Mouse (Mus musculus) liver, embryonic 14.5 days (tissue): Measurements from ENCODE around the gene Nop9. TPM values are rescaled to one million over a fixed set of nuclear protein-coding genes. Genes with fewer than 3 reads are reported as not detected.
A peak's percentile ranks its signal among the peaks of the same experiment; 100 is the strongest.

Experiments used
- ATAC-seq: fragments of 200-750 bp; cut with Nextera tagmentation; 2 replicates; pipeline ENCODE4 v1.8.0; 2017; ENCODE audit warnings: moderate number of reproducible peaks, mild to moderate bottlenecking, moderate library complexity; ENCODE audit not compliant: insufficient read depth
- DNase-seq, 3 experiments: peaks; one replicate each; pipeline ENCODE4 v3.0.0-alpha.2; 2012 to 2013; ENCODE audit warnings: low read depth in 3 of 3, low spot score in 3 of 3
- H3K27ac ChIP-seq: fragments of 300-500 bp; sonication (generic); 2 replicates; pipeline ENCODE4 v1.5.1; 2014; ENCODE audit warnings: moderate library complexity, mild to moderate bottlenecking, control low read depth, inconsistent platforms
- H3K27me3 ChIP-seq: fragments of 300-500 bp; sonication (generic); 2 replicates; pipeline ENCODE4 v1.6.1; 2014; ENCODE audit warnings: mild to moderate bottlenecking, low read length, moderate library complexity; ENCODE audit not compliant: control insufficient read depth, insufficient read depth
- H3K36me3 ChIP-seq: fragments of 300-500 bp; sonication (generic); replicated peaks from 2 replicates; pipeline ENCODE4 v1.6.1; 2014; ENCODE audit warnings: low read depth; ENCODE audit not compliant: control insufficient read depth, insufficient read depth
- H3K4me1 ChIP-seq, 2 experiments: fragments of 200-500 bp in 1 of 2; fragments of 300-500 bp in 1 of 2; sonication (generic) in 1 of 2; replicated peaks; 2 replicates each; pipeline ENCODE4 v1.6.1; 2012 to 2014; ENCODE audit warnings: antibody characterized with exemption in 1 of 2, inconsistent platforms in 1 of 2, low read length in 1 of 2; ENCODE audit not compliant: control insufficient read depth in 2 of 2, insufficient read depth in 2 of 2
- H3K4me2 ChIP-seq: fragments of 300-500 bp; sonication (generic); 2 replicates; pipeline ENCODE4 v1.6.1; 2014; ENCODE audit warnings: low read depth, mild to moderate bottlenecking, control low read depth, moderate library complexity
- H3K4me3 ChIP-seq, 2 experiments: fragments of 200-500 bp in 1 of 2; fragments of 300-500 bp in 1 of 2; sonication (generic) in 1 of 2; 2 replicates each; pipeline ENCODE4 v1.5.1; 2012 to 2014; ENCODE audit warnings: low read depth in 2 of 2, low read length in 2 of 2, mild to moderate bottlenecking in 2 of 2, control low read depth in 1 of 2, inconsistent platforms in 1 of 2, moderate library complexity in 1 of 2; ENCODE audit not compliant: insufficient read depth in 1 of 2
- H3K9ac ChIP-seq: fragments of 300-500 bp; sonication (generic); replicated peaks from 2 replicates; pipeline ENCODE4 v1.6.1; 2014; ENCODE audit warnings: mild to moderate bottlenecking, control low read depth, moderate library complexity
- H3K9me3 ChIP-seq: fragments of 300-500 bp; sonication (generic); 2 replicates; pipeline ENCODE4 v1.6.1; 2016; ENCODE audit warnings: low read length, mixed read lengths; ENCODE audit not compliant: control insufficient read depth
- CTCF ChIP-seq: IDR thresholded peaks from 2 replicates; pipeline ENCODE4 v1.5.1; 2016; ENCODE audit warnings: antibody characterized with exemption, low read depth, control low read depth
- EP300 ChIP-seq: IDR thresholded peaks from 2 replicates; pipeline ENCODE4 v1.6.1; 2016; ENCODE audit warnings: antibody characterized with exemption, low read depth
- WGBS: fragments of 180-500 bp; shearing (Covaris S2); extraction: QIAGEN DNeasy Blood & Tissue Kit; methylation state at CpG from one replicate; pipeline ENCODE4 v1.1.7; 2014; ENCODE audit not compliant: insufficient replicate concordance; 5-methylcytosine and 5-hydroxymethylcytosine counted together
- polyA plus RNA-seq, 2 experiments: library from polyadenylated mRNA; depleted of rRNA in 1 of 2; stranded (reverse) in 1 of 2; unstranded in 1 of 2; fragments of >200 nt; fragmentation: Nextera tagmentation in 1 of 2; extraction: Ambion mirVana in 1 of 2; gene quantifications; 2 replicates each; pipeline versions ENCODE4 v1.2.1 to v1.2.3; 2012 to 2014

Gene Nop9
- polyA plus RNA-seq, 2 experiments, result 13.2 to 20.8 TPM

DNA sequence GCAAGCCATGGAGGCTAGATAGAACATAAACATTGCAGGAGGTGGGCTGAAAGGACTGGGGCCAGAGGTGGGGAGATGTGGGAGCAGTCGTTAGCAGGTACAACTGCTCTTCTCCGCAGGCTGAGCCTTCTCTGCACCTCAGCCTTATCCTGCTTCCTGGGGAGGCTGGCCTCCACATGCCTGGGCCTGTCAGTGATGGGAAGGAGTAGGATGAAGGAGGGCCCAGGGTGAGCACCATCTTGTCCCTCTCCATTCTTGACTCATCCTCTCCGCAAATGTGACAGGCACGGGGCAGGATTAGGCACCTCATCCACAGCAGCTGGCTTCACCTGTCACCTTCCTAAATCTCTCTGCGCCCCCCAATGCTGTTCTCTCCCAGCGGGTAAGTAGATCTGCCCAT is 15.7 kb downstream of the Nop9 start, which contains the start of gene Ltb4r2:
TSS of gene Ltb4r2 (plus strand) at position 266 of the 400 bp plus-strand sequence.
- Histone ChIP-seq H3K9me3 (no peaks in the 10 kb centered on the region), H3K4me2 (peak within 1 kb of the TSS; percentile 74), H3K4me1 (peaks cover 2 to 7% of the 10 kb centered on the region in 2 experiments; a peak in 3 of 4 replicates), H3K27ac (no peak within 1 kb of the TSS), H3K4me3 (peak within 1 kb of the TSS; percentile 29 to 48), H3K27me3 (peaks cover 28% of the 10 kb centered on the region), H3K36me3 (0 out of 2 replicates have a peak, but pooled peaks cover 2% of the 10 kb centered on the region), H3K9ac (peak within 1 kb of the TSS; percentile 42)
- whole genome bisulfite sequencing, result 83% methylated on average over 6 of the region's 6 CpGs
- DNase-seq, result no peak
- no peak for ATAC-seq
- TF ChIP-seq EP300, result no peak
- no peak for TF ChIP-seq CTCF

DNA sequence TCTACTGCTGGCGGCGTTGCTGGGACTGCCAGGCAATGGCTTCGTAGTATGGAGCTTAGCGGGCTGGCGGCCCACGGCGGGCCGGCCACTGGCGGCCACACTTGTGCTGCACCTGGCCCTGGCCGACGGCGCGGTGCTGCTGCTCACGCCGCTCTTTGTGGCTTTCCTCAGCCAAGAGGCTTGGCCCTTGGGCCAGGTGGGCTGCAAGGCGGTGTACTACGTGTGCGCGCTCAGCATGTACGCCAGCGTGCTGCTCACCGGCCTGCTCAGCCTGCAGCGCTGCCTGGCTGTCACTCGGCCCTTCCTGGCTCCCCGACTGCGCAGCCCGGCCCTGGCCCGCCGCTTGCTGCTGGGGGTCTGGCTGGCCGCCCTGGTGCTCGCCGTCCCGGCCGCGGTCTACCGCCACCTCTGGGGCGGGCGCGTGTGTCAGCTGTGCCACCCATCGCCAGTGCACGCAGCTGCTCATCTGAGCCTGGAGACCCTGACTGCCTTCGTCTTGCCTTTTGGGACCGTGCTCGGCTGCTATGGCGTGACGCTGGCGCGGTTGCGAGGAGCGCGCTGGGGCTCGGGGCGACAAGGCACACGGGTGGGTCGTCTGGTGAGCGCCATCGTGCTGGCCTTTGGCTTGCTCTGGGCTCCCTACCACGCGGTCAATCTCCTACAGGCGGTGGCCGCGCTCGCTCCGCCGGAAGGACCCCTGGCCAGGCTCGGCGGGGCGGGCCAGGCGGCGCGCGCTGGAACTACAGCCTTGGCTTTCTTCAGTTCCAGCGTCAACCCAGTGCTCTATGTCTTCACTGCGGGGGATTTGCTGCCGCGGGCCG is 16.7 kb downstream of the Nop9 start:
- no peaks in the 10 kb centered on the region for H3K36me3 ChIP-seq
- DNase-seq (no peak), ATAC-seq (peak; percentile 30; the same call in 1 of the 2 replicates)
- H3K27me3 ChIP-seq, result peaks cover 31% of the 10 kb centered on the region
- H3K9ac ChIP-seq, result peak overlapping the region; percentile 42
- no peaks in the 10 kb centered on the region for H3K9me3 ChIP-seq
- WGBS, result 3% methylated on average over 77 of the region's 77 CpGs
- 0 out of 2 replicates have a peak, but pooled peaks have one; percentile 15 for TF ChIP-seq CTCF
- TF ChIP-seq EP300, result no peak
- no peak overlapping the region for H3K27ac ChIP-seq
- H3K4me1 ChIP-seq, result peaks cover 2 to 9% of the 10 kb centered on the region in 2 experiments; a peak in 3 of 4 replicates
- peak overlapping the region; percentile 29 to 48 for H3K4me3 ChIP-seq
- H3K4me2 ChIP-seq, result peak overlapping the region; percentile 74

DNA sequence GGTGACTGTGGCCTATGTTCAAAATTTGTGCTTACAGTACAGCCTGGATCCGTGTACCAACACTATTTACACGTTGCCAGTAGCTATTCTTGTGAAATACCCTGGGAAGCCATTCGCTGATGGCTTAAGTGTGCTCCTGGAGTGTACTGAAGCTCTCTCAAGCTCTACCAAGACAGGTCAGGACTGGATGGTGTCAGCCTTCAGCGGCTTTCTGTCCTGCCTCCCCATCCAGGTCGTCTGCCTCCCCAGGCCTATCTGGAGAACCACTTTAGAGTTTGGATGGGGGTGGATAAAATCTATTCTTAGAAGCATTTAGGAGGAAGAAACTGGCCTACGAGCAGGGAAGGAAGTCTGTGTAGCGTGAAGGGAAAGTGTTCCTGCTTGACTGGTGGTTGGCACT is 17.7 kb downstream of the Nop9 start:
- no peak overlapping the region for H3K9ac ChIP-seq
- H3K4me2 ChIP-seq, result peak overlapping the region; percentile 74; the same call in 1 of the 2 replicates
- TF ChIP-seq EP300, result no peak
- no peak for TF ChIP-seq CTCF
- 35% methylated on average over 7 of the region's 7 CpGs for WGBS
- no peak for DNase-seq
- H3K27me3 ChIP-seq, result peaks cover 33% of the 10 kb centered on the region
- H3K4me1 ChIP-seq, result peaks cover 3 to 12% of the 10 kb centered on the region in 2 experiments
- ATAC-seq, result no peak
- no peak overlapping the region for H3K27ac ChIP-seq
- H3K9me3 ChIP-seq, result no peaks in the 10 kb centered on the region
- H3K36me3 ChIP-seq, result no peaks in the 10 kb centered on the region
- H3K4me3 ChIP-seq, result no peak overlapping the region

DNA sequence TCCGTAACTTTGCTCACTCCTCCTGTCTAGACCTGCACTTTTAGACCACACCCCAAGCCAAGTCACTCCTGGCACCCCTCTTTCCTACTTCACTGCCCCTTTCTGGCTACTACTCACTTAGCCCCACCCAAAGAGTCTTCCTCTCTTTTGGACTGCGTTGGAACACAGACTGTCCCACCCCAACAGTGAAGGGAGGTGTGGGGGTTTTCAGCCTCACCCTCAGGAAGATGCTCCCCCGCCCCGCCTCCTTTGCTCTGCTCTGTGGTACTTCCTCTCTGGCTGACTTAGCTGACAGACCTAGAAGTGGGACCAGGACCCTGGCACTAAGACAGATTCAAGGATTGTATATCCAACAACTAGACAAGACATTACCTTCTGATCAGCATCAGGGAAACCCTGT is 20.2 kb downstream of the Nop9 start, which contains the start of gene Ltb4r1:
TSS of gene Ltb4r1 (plus strand) at position 267 of the 400 bp plus-strand sequence.
- DNase-seq (no peak), ATAC-seq (no peak)
- Histone ChIP-seq H3K4me1 (peaks cover 9 to 31% of the 10 kb centered on the region in 2 experiments), H3K4me3 (peak within 1 kb of the TSS in 1 of 2 experiments; percentile 7; a peak in 1 of 4 replicates), H3K36me3 (no peaks in the 10 kb centered on the region), H3K27ac (no peak within 1 kb of the TSS), H3K9me3 (no peaks in the 10 kb centered on the region), H3K27me3 (peaks cover 33% of the 10 kb centered on the region), H3K9ac (no peak within 1 kb of the TSS), H3K4me2 (no peak within 1 kb of the TSS; the same call in 1 of the 2 replicates)
- no peak for TF ChIP-seq CTCF
- WGBS, result 21% methylated on average over 4 of the region's 4 CpGs
